Mouse (Mus musculus): Measurements from ENCODE around the gene Slc25a44.

The Slc25a44 gene

DNA sequence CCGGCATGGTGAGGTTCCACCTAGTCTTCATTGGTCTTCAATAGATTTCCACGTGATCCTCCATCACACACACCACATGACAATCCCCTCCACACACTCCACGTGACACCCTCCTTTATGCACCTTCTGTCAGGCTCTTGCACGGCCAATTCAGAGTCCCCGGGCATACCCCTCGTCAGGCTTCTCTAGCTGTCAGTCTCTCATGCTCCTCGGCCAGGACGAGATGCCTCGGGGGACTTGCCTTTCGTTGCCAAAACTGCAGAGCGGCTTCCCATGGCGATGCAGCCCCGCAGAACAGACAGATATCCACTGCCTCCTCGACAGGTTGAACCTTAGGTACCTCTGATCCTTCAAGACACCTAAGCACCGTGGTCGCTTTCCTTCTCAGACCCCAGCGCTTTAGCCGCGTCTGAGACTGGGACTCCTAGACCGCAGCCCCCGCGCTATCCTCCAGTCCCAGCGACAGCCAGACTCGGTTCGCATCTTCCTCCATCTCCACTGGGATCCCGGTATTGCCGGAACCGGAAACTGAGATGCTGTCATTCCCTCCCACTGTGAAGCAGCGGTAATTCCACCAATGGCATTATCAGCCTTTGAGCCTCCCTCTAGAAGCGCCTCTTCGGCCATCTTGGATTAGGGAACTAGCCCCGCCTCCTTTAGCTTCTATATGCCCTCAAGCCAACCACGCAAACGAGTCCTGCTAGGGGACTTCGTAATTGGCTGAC, at the start of gene Slc25a44:
Gene Slc25a44, minus strand, starts transcription at position 535 of the 725 bp plus-strand sequence.
- peak; percentile 96 for DNase-seq (ENCODE audit: low read depth, low spot score)

DNA sequence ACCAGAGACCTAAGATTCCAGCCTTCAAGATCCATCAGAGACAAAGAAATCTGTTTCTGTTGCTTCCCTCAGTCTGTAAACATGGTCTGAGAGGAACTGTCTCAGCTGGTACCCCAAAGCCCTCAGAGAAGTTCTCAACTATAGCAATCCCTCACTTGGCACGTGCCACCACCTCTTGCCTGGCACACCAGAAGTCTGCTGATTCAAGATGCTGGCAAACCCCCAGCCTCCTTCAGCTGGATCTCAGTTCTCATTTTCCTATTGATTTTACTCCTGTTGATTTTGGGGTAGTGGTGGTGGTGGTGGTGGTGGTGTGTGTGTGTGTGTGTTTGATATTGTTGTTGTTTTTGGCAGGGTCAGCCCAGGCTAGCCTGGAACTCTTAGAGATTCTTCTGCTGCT, 48.6 kb upstream of the Slc25a44 start:
- DNase-seq (ENCODE audit: low read depth, low spot score): no peak

DNA sequence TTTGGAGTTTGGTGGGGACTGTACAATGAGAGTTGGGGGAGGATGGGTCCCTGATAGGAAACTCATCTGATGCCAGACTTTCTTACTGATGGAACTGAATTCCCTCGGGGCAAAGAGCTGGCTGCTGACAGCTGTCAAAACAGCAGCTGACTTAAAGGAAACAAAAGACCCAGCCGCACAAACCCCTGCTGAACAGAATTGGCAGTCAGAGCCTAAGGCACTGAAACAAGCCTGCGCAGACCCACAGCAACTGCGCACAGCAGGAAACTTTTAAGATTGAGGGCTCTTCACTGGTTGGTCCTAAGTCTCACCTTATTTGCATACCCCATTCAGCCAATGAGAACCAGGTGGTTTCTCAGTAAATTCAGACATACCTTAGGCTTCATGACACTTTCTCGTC, 48.1 kb upstream of the Slc25a44 start:
- DNase-seq (ENCODE audit: low read depth, low spot score): no peak

DNA sequence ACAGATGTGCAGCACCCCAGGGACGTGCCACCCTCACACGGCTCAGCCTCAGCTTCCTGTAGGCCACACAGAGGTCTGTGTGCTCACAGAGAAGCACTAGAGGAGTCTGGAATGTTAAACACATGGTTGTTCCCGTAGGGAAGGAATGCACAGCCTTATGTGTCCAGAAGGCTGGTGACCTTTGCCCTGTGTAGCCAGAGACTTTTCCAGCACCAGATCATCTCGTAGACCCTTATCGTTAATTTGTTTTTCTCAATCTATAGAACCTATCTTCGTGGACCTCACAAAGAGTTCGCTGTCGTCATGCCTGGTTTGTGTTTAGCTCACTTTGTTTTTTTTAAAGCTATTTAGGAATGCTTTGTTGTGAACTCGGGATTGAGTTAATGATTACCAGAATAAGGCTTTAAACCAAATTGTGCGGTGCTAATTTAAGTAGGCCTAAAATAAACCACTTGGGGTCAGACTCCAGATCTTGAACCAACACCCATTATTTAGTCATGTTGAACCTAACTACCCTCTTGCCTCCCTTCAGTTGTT, 46.1 kb upstream of the Slc25a44 start:
- DNase-seq (ENCODE audit: low read depth, low spot score): no peak

DNA sequence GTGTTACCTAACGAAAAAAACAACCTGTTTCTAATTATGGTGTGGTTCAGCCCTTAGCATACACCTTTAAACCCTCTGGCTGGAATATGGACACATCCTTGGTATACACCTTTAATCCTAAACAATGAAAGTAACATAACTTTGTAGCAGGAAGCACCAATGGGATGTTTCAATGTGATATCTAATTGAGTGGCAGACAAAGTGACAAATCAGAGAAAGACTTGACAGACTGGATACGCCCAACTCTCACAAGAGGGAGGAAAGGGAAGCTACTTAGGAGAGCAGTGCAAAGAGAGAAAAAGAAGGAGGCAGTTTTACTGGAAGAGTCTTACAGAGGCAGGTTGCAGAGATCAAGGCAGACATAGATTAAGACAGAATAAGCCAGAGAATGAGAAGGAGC, 44.5 kb upstream of the Slc25a44 start:
- no peak for DNase-seq (ENCODE audit: low read depth, low spot score)

DNA sequence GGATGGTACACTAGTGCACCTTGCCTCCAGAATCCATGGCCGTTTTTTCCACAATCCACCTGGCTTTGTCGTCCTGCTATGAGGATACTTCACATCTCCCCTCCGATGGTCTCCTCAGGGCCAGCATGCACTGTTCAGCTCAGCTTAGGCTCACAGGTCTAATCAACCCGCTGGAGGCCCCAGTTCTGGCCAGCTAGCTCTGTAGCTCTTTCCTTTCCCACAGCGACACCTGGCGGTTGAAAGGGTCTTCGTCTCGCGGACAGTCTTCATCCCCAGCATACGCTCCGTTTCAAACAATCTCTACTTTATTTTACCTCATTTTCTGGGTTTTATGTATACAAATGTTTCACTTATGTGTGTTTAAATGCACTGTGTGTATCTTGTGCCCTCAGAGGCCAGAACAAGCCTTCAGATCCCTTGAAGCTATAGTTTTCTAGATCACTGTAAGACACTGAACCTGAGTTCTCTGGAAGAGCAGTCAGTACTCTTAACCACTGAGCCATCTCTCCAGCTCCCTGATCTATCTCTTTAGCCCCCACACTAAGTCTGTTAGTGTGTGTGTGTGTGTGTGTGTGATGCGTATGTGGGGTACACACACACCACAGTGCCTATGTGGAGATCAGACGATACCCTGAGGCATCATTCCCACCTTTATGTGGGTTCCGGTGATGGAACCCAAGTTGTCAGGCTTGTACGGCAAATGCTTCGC, 42.3 kb upstream of the Slc25a44 start:
- DNase-seq (ENCODE audit: low read depth, low spot score): peak; percentile 87

DNA sequence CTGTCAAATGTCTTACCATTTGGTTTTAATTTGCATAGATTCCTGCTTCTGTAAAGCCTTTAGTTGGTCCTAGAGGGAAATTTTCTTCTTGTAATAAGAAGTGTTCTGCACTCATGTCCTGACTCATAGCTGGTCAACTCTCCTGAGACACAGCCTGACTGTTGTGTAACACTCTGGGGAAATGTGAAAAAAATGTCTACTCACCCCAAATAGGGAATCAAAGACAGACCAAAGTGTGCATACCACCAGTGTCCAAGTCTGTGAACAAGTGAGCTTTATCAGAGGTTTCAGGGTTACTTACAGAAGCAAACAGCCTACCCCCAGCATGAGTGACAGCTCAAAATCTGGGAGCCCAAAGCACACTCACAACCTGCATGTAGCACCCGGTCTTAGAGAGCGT, 40.2 kb upstream of the Slc25a44 start:
- DNase-seq (ENCODE audit: low read depth, low spot score): no peak

DNA sequence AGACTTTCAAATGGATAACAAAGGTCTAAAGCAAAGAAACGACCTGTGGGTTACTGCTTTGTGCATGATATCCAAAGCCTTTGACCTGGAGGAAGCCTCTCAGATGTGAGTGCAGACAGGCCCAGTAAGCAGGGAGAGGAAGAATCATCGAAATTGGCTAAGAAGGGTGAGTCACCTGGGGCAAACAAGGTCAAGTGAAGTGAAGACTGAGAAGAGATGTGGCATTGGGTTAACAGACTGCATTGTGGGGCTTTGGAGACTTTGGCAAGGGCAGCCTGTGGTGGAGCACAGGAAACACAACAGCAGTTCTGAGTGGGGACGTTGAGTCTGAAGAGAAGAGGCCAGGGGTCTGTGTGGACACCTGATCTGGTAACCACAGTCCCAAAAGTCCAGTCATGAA, 39.5 kb upstream of the Slc25a44 start:
- no peak for DNase-seq (ENCODE audit: low read depth, low spot score)

DNA sequence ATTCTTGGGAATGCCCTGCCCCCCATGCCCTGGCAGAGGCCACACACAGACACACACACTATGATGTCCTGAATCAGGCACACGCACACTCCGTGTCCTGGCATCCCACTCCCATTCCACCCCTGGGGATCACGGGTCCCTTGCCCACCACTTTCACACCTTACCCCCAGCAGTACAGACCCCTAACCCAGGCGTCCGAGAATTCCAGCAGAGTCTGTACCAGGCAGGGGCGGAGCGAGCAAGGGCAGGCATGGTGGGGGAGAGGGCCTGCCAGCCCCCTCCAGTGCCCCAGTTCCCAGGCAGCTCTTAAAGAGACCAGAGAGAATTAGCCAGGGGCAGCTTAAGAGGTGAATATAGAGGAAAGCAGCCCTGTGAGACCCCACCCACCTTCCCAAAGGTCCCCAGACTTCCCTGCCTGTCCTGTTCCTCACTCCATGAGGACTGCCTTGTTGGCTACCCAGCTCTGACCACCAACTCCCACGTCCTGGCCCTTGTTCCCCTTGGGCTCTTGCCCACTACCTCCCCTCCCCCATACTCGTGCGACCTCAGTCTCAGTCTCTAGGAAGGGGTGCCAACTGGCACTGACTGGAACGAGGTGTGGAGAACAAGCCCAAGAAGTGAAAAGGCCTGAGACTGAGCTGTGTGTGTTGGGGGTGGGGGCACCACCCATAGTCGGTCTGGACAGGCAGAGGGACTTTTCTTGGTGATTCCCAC, 36.2 kb upstream of the Slc25a44 start, which contains the start of gene Sema4a:
Gene Sema4a, minus strand, starts transcription at position 200 of the 714 bp plus-strand sequence.
- DNase-seq (ENCODE audit: low read depth, low spot score): no peak

DNA sequence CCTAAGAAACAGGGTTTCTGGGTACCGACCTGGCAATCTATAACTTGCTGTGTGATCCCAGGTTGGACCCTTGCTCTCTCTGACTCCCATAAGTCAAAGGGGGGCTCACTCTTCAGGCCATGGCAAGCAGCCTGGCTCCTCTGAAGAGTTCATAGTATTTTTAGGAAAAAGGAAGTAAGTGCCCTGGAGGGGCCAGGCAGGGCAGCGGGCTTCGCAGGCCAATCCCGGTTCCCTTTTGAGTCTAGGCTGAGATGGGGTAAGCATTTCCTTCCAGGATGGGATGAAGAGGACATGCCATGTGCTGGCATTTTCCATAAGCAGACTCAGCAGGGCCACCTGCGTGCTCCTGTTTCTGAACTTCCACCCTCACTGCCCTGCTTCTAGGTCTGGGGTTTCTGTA, 35.1 kb upstream of the Slc25a44 start:
- DNase-seq (ENCODE audit: low read depth, low spot score): no peak

DNA sequence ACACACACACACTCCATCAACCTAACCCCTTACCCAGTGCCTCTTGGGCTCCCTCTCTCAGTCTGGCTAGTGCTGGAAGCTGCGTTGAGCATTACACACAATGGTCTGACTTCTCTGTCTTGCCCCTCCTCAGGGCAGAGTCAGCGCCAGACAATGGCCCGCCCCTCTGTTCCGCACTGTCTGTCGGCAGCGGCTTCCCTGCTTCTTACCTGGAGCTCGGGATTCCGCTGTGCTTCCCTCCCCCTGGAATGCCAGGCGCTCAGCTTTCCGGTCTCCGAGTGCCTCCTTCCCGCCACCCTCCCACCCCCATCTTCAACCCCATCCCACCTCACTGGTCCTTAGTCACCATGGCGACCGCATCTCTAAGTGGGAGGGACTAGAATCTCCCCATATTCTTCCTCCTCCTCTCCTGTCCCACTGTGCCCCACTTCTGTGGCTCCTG, 33.9 kb upstream of the Slc25a44 start:
- DNase-seq (ENCODE audit: low read depth, low spot score): no peak

DNA sequence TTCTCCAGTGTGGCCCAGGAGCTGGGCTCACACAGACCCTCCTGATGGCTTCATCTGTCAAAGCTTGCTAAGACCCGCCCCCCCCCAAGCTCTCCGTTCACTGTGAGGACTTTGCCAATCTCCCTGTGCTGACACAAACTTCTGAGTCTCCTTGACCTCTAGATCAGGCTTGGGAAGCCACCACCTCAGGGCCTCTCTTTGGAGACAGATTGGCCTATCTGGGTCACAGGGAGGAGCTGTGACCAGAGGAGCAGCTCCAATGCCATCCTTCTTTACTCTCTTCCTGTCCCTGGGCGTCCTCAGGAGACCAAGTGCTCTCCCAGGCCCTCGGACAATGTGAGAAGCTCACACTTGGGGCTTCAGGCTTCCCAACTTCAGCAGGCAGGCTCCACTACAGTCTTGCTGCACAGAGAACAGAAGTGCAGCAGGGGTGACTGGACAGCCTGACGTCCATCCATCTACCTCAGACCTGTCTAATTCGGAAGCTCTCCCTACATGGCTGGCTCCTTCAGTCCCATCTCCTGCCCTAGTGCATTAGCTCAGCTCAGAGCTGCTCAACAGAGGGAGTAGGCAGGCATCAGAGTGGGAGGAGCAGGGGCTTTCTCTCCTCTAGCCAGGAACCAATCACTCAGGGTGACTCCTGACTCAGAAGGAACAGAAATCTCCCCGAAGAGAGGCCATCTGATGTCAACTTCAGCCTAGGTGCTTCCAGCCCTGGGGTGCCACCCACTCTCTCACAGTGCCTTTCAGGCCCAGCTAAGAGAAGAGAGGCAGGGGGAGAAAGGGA, 32.0 kb upstream of the Slc25a44 start:
- DNase-seq (ENCODE audit: low read depth, low spot score): no peak

DNA sequence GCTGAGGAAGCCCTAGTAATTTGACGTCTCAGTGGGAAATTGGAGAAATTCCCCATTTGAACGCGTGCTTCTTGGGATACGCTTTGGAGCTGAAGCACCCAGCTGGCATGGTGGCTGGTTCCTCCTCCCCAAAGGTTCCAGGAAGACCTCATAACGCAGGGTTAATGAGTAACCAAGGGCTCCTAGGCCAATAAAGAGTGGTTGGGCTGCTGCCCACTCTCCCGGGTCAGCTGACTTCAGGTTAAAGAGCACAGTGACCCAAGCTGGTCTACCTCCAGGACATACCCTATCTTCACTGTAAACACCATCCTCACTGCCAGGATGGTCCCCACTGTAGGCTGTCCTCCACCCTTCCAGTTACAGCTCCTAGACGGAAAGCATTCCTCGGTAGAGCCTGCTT, 31.4 kb upstream of the Slc25a44 start:
- DNase-seq (ENCODE audit: low read depth, low spot score): no peak

DNA sequence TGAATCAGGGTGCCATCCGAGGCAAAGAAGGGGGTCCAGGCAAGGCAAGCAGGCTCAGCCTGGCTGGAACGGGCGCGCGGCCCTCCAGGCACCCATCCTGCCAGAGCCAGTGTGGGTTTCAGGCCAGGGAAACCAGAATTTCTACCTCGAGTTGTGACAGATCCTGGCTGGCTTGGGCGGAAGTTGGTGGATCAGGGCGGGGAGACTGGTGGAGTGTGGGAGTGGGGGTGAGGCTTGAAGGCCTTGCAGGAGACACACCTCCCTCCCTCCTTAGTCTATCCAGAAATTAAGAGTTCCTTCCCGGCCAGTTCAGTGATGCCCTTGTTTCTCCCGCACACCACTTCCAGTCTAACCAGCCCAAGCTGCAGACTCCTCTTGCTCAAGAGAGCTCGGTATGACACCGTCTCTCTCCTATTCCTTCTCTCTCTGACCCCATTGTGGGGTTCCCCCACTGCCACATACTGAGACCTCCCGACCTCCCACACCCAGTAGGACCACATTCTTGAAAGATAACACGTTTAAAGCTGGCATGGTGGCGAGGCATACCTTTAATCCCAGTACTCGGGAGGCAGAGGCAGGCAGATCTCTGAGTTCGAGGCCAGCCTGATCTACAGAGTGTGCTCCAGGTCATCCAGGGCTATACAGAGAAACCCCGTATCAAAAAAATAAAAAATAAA, 30.8 kb upstream of the Slc25a44 start:
- DNase-seq (ENCODE audit: low read depth, low spot score): no peak

DNA sequence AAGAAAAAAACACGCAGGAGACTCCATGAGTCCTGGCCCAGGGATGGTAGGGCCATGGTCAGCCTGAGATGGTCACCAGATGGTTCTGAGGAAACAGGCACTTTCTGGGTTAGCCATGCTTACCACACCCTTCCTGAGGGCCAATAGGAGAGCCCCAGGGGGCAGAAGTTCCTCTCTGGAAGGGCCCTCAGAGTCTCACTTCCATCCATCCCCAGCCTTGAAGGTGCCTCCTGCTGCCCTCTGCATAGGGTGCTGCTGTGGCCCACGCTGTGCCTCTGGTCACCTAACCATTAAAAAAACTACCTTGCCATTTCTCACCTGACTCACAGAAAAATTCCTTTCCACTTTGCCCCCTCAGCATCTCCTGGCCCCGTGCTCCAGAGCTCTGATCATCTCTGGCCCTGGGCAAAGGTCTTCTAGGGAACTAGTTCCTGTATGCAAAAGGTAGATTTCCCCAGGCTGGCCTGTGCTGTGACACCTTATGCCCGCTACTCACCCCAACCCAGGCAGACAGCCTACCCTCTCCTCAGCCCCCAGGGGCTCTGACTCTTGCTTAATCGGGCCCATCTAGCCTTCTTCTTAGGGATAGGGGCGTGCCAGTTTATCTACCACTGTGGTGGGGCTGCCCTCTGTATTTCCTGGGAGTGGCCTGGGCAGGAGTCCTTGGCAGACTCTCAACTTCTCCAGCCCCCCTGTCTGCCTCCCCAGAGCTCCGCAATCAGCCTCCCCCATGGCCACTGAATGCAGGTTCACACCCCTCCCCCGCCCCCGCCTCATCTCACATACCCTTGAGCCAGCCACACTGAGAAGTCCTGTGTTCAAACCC, 30.0 kb upstream of the Slc25a44 start:
- DNase-seq (ENCODE audit: low read depth, low spot score): no peak

DNA sequence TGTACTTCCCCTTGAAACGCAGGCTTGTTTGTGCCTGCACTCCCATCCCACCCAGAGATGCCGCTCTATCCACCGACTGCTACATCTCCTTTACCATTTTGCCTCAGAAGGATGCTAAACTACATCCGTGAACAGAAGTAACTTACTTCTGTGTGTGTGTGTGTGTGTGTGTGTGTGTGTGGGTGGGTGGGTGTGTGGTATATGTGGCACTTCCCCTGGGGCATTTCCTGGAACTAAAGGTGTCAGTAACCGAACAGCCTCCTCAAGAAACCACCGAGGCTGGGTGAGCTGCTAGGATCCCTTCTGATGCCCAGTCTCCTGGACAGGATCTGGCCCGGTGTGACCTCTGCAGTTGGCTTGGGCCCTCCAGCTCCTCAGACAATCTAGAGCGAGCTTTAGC, 29.0 kb upstream of the Slc25a44 start:
- DNase-seq (ENCODE audit: low read depth, low spot score): no peak

DNA sequence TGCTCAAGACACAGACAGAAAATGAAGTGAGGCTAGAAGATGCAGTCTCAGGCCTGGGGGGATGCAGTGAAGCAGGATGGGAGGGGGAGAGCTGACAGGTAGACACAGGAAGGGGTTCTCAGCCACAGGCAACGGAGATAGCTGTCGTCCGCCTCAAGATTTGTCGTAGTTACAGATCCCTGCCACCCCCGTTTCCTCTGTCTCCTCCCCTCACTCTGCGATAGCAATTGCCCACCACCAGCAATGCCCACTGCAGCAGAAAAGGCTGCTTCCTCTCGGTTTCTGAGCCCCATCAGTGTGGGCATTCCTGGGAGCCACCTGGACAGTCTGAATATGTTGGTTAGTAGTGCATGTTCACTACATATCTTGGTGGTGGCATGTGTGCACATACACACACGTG, 28.4 kb upstream of the Slc25a44 start:
- no peak for DNase-seq (ENCODE audit: low read depth, low spot score)

DNA sequence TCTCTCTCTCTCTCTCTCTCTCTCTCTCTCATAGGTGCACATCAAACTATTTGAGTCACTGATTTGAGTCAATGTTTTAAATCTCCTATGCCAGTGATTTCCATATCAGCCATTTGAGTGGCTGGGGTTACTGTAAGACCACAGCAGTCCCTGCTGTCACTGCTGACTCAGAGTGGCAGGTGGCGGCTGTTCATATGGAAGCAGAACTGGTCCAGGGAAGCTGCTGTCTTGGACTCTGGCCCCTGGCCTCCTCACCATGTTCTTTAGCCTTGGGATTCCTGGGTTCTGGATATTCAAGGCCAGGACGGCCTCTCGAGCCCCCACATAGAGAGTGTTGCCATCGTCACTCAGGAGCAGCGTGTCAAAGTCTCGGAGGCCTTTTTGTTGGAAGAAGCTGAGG, 27.8 kb upstream of the Slc25a44 start:
- DNase-seq (ENCODE audit: low read depth, low spot score): no peak

DNA sequence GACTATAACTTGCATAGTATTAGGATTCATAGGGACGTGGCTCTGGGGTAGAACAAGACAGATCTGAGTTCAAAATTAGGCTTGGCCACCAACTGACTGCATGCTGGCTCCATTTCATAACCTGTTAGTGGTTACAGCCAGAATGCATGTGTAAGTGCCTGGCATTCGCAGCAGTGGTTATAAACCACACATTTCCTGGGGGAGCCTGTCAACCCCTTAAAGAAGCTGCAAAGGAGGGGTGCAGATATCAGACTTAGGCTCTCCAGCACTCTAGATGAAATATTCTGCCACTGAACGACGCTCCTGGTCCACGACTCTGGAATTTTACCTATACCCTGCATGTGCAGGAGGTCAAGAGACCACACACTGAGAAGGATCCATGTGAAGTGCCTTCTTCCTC, 27.3 kb upstream of the Slc25a44 start:
- no peak for DNase-seq (ENCODE audit: low read depth, low spot score)
